8 mouse cellular contexts compared by ENCODE assay signal in genomic region chr15:81744992-81745600, GRCm38 (mm10). TPM values are rescaled to one million over a fixed set of nuclear protein-coding genes. Genes with fewer than 3 reads are reported as not detected.
DNase-seq lines count a peak whose midpoint lies in the region; ATAC-seq and TF ChIP-seq lines count a peak whose summit lies in the region.

TSS of gene Zc3h7b (plus strand) at chr15:81745057.
TSS of gene Rangap1 (minus strand) at chr15:81745530.

- peak within 1 kb of the TSS; percentile 97 for H3K9ac ChIP-seq in lung, postnatal 0 days (replicated peaks; ENCODE audit: low read depth)

- H3K27me3 ChIP-seq in hindbrain, embryonic 10.5 days (ENCODE audit: insufficient read depth, poor library complexity, severe bottlenecking), result no peaks in the 10 kb centered on the region
- H3K27me3 ChIP-seq in lung, postnatal 0 days (replicated peaks; ENCODE audit: insufficient read depth, low read length), result no peaks in the 10 kb centered on the region

- under 1% methylated on average over 65 of the region's 65 CpGs for WGBS in hindbrain, embryonic 10.5 days
- 4% methylated on average over 54 of the region's 65 CpGs for WGBS in lung, postnatal 0 days

- no peak for TF ChIP-seq EP300 in lung, postnatal 0 days (IDR thresholded peaks at IDR 0.05)

- peak within 1 kb of the TSS; percentile 75 for H3K4me3 ChIP-seq in hindbrain, embryonic 10.5 days
- H3K4me3 ChIP-seq in lung, postnatal 0 days (ENCODE audit: low read depth, low read length), result peak within 1 kb of the TSS; percentile 99

- H3K4me1 ChIP-seq in hindbrain, embryonic 10.5 days (replicated peaks), result peaks cover 26% of the 10 kb centered on the region
- H3K4me1 ChIP-seq in lung, postnatal 0 days (ENCODE audit: insufficient read depth, low read depth, low read length), result 0 out of 2 replicates have a peak, but pooled peaks cover 4% of the 10 kb centered on the region

- H3K9me3 ChIP-seq in hindbrain, embryonic 10.5 days, result no peaks in the 10 kb centered on the region
- H3K9me3 ChIP-seq in lung, postnatal 0 days (ENCODE audit: low read length), result no peaks in the 10 kb centered on the region

- TF ChIP-seq CTCF in lung, postnatal 0 days (IDR thresholded peaks at IDR 0.05), result peak; percentile 36

- peak within 1 kb of the TSS; percentile 96 for H3K27ac ChIP-seq in hindbrain, embryonic 10.5 days
- peak within 1 kb of the TSS; percentile 94 for H3K27ac ChIP-seq in lung, postnatal 0 days (ENCODE audit: low read length)

- peak; percentile 90 for ATAC-seq in lung, postnatal 0 days

- H3K4me2 ChIP-seq in lung, postnatal 0 days (replicated peaks; ENCODE audit: low read depth, low read length), result peak within 1 kb of the TSS; percentile 90

- 0 out of 2 replicates have a peak, but pooled peaks cover 6% of the 10 kb centered on the region for H3K36me3 ChIP-seq in hindbrain, embryonic 10.5 days
- H3K36me3 ChIP-seq in lung, postnatal 0 days (ENCODE audit: insufficient read depth, low read length), result no peaks in the 10 kb centered on the region

- peak; percentile 86 for DNase-seq in NIH3T3 (ENCODE audit: low read depth)
- DNase-seq in cerebellum, postnatal 10 days, result peak; percentile 83
- peak; percentile 54 to 65 for DNase-seq in frontal cortex, postnatal 10 days (ENCODE audit: low spot score in 2 of 2)
- peak; percentile 83 for DNase-seq in hindbrain, embryonic 10.5 days (ENCODE audit: low spot score)
- peak; percentile 60 for DNase-seq in layer of hippocampus, adult 9-11 months
- DNase-seq in lung, postnatal 0 days (ENCODE audit: low spot score), result peak; percentile 91
- DNase-seq in ovary, postnatal 14 days (ENCODE audit: low spot score), result peak; percentile 65
- DNase-seq in thymus, postnatal 14 days, result peak; percentile 77

RNA-seq across cellular contexts. Expression of gene Zc3h7b, which starts in this region (rescaled TPM):
- 37.9 and 40.8 TPM in 2 replicates for polyA plus RNA-seq in hindbrain, embryonic 10.5 days (2016; fragmentation: Nextera tagmentation; extraction: Ambion mirVana)
- polyA plus RNA-seq in lung, postnatal 0 days (2015; fragmentation: Nextera tagmentation; extraction: Ambion mirVana), result 13.8 and 13.9 TPM in 2 replicates

RNA-seq across cellular contexts. Expression of gene Rangap1, which starts in this region (rescaled TPM):
- polyA plus RNA-seq in hindbrain, embryonic 10.5 days (2016; fragmentation: Nextera tagmentation; extraction: Ambion mirVana), result 166 and 178 TPM in 2 replicates
- 17.9 and 24.6 TPM in 2 replicates for polyA plus RNA-seq in lung, postnatal 0 days (2015; fragmentation: Nextera tagmentation; extraction: Ambion mirVana)

Comparison
In these comparisons a context has a peak if more than half of its experiments do, and no peak if none do; other contexts are left out.
1. Peak in every context shown above with its lines: DNase-seq, ATAC-seq, H3K4me3 ChIP-seq and H3K27ac ChIP-seq.